Mouse (Mus musculus) heart, adult 2 months (tissue): ENCODE results near the gene Gm7138. TPM values are rescaled to one million over a fixed set of nuclear protein-coding genes. Genes with fewer than 3 reads are reported as not detected.
"Not testable (repeated sequence)": the region's sequence is repeated elsewhere in the genome, so short reads cannot be mapped to it uniquely, and the experiment has no call there.

Experiments used
- DNase-seq, 2 experiments: peaks; one replicate each; pipeline ENCODE4 v3.0.0; 2021
- H3K27ac ChIP-seq: fragments of 200-600 bp; 2 replicates; pipeline ENCODE4 v1.8.1; 2022
- H3K27me3 ChIP-seq: fragments of 200-500 bp; 2 replicates; pipeline ENCODE4 v1.6.1; 2012; ENCODE audit warnings: mild to moderate bottlenecking, low read length, inconsistent platforms, mixed read lengths; ENCODE audit not compliant: control insufficient read depth, insufficient read depth
- H3K36me3 ChIP-seq: fragments of 200-500 bp; 2 replicates; pipeline ENCODE4 v1.6.1; 2012; ENCODE audit warnings: low read length, inconsistent platforms; ENCODE audit not compliant: control insufficient read depth, insufficient read depth
- H3K4me1 ChIP-seq: fragments of 200-500 bp; 2 replicates; pipeline ENCODE4 v1.6.1; 2011; ENCODE audit warnings: low read length; ENCODE audit not compliant: control insufficient read depth, insufficient read depth
- H3K4me3 ChIP-seq: fragments of 200-600 bp; 2 replicates; pipeline ENCODE4 v1.8.1; 2022
- H3K79me2 ChIP-seq: fragments of 200-500 bp; replicated peaks from 2 replicates; pipeline ENCODE4 v1.6.1; 2012; ENCODE audit warnings: mild to moderate bottlenecking, inconsistent platforms, low read length, moderate library complexity, mixed read lengths; ENCODE audit not compliant: control insufficient read depth, insufficient read depth
- H3K9ac ChIP-seq: fragments of 200-500 bp; 2 replicates; pipeline ENCODE4 v1.6.1; 2012; ENCODE audit warnings: low read depth, mild to moderate bottlenecking, control low read depth, inconsistent platforms, low read length, mixed read lengths
- CTCF ChIP-seq: fragments of 200-600 bp; IDR thresholded peaks from 2 replicates; pipeline ENCODE4 v1.8.1; 2022; ENCODE audit warnings: antibody characterized with exemption, mild to moderate bottlenecking, moderate library complexity
- EP300 ChIP-seq: fragments of 200-500 bp; IDR thresholded peaks from 2 replicates; pipeline ENCODE4 v1.6.1; 2011; ENCODE audit warnings: low read depth, low read length, control low read depth; ENCODE audit not compliant: insufficient read depth
- POLR2A ChIP-seq: fragments of 200-500 bp; IDR thresholded peaks from 2 replicates; pipeline ENCODE4 v1.6.1; 2011; ENCODE audit warnings: mild to moderate bottlenecking, low read depth, low read length, control low read depth; ENCODE audit not compliant: insufficient read depth
- WGBS: fragments of 180-500 bp; shearing (Covaris S2); methylation state at CpG from one replicate; pipeline ENCODE4 v1.1.7; 2018; 5-methylcytosine and 5-hydroxymethylcytosine counted together
- intact Hi-C: fragments of 180-260 bp; cut with DNase I; formaldehyde crosslinking; loops from one replicate; pipeline ENCODE4 v1.15.1; 2025
- long read RNA-seq: library from polyadenylated mRNA; stranded (forward); transcript quantifications from one replicate; pipeline ENCODE4 v2.0.0, GENCODE M21; 2021
- polyA plus RNA-seq: library from polyadenylated mRNA; depleted of rRNA; stranded (reverse); fragments of >200 nt; gene quantifications from 2 replicates; pipeline ENCODE4 v1.2.3, GENCODE M21; 2012; rRNA removed
- total RNA-seq, 2 experiments: library from RNA; stranded (reverse); gene quantifications; 2 replicates each; pipeline ENCODE4 v1.2.3; 2021

Gm7138 gene
- total RNA-seq, result not detected
- polyA plus RNA-seq, result not detected in 2 replicates
- long read RNA-seq, result 0 reads

GRCm38 (mm10) chr10:77776844-77777243 lies at the start of gene Gm7138:
TSS of gene Gm7138 (minus strand) at chr10:77776944.
- 67% methylated on average over 1 of the region's 1 CpGs for WGBS

GRCm38 (mm10) chr10:77819203-77819602 lies 42.5 kb upstream of the Gm7138 start:
- WGBS, result 46% methylated on average over 4 of the region's 4 CpGs
- no peak overlapping the region for H3K9ac ChIP-seq

More at GRCm38 (mm10) chr10:77776844-77777243, at the start of gene Gm7138:
- H3K79me2 ChIP-seq, intact Hi-C loops, H3K27ac ChIP-seq, H3K27me3 ChIP-seq, H3K4me3 ChIP-seq, H3K4me1 ChIP-seq, H3K36me3 ChIP-seq, H3K9ac ChIP-seq, DNase-seq: not testable (repeated sequence)

GRCm38 (mm10) chr10:77818523-77818922 lies 41.8 kb upstream of the Gm7138 start:
- TF ChIP-seq CTCF, result no peak
- TF ChIP-seq EP300, result no peak
- no peak for TF ChIP-seq POLR2A
- Histone ChIP-seq H3K79me2 (no peaks in the 10 kb centered on the region), H3K4me1 (no peaks in the 10 kb centered on the region), H3K27me3 (no peaks in the 10 kb centered on the region), H3K27ac (no peak overlapping the region), H3K9ac (no peak overlapping the region), H3K36me3 (no peaks in the 10 kb centered on the region), H3K4me3 (no peak overlapping the region)
- no peak for DNase-seq
- WGBS, result 93% methylated on average over 4 of the region's 4 CpGs
- intact Hi-C loops, result loop anchor here (5.0 kb wide), 1 partner anchor 191 kb away; no protein-coding TSS in a partner anchor

More at GRCm38 (mm10) chr10:77819203-77819602, 42.5 kb upstream of the Gm7138 start:
- Histone ChIP-seq H3K36me3 (no peaks in the 10 kb centered on the region), H3K27me3 (no peaks in the 10 kb centered on the region), H3K27ac (no peak overlapping the region), H3K4me1 (no peaks in the 10 kb centered on the region), H3K79me2 (no peaks in the 10 kb centered on the region), H3K4me3 (no peak overlapping the region)
- no peak for DNase-seq
- intact Hi-C loops, result loop anchor here (5.0 kb wide), 1 partner anchor 192 kb away; no protein-coding TSS in a partner anchor
- TF ChIP-seq EP300 (no peak), POLR2A (no peak), CTCF (no peak)

GRCm38 (mm10) chr10:77815514-77815913 lies 38.8 kb upstream of the Gm7138 start:
- Histone ChIP-seq H3K36me3 (no peaks in the 10 kb centered on the region), H3K4me3 (no peak overlapping the region), H3K4me1 (no peaks in the 10 kb centered on the region), H3K79me2 (no peaks in the 10 kb centered on the region), H3K27me3 (no peaks in the 10 kb centered on the region), H3K9ac (no peak overlapping the region), H3K27ac (no peak overlapping the region)
- peak in 1 of 2 experiments; percentile 26 for DNase-seq
- intact Hi-C loops, result loop anchor here (5.0 kb wide), 1 partner anchor 188 kb away; no protein-coding TSS in a partner anchor
- 28% methylated on average over 5 of the region's 5 CpGs for WGBS
- TF ChIP-seq EP300 (no peak), POLR2A (no peak), CTCF (peak; percentile 76)

GRCm38 (mm10) chr10:77814382-77814781 lies 37.6 kb upstream of the Gm7138 start, which contains the start of gene Gm2696:
TSS of gene Gm2696 (plus strand) at chr10:77814682.
- Histone ChIP-seq H3K4me1 (no peaks in the 10 kb centered on the region), H3K36me3 (no peaks in the 10 kb centered on the region), H3K9ac (no peak within 1 kb of the TSS), H3K27ac (no peak within 1 kb of the TSS), H3K79me2 (no peaks in the 10 kb centered on the region), H3K4me3 (no peak within 1 kb of the TSS), H3K27me3 (no peaks in the 10 kb centered on the region)
- no peak for DNase-seq
- TF ChIP-seq CTCF (no peak), EP300 (no peak), POLR2A (no peak)
- WGBS, result 44% methylated on average over 4 of the region's 4 CpGs
- intact Hi-C loops, result no loop called here

GRCm38 (mm10) chr10:77811743-77812142 lies 35.0 kb upstream of the Gm7138 start, which contains the start of gene Gm9507:
TSS of gene Gm9507 (minus strand) at chr10:77811843.
- H3K4me1 ChIP-seq, result no peaks in the 10 kb centered on the region
- no peak for DNase-seq
- 56% methylated on average over 5 of the region's 5 CpGs for WGBS
- no peaks in the 10 kb centered on the region for H3K79me2 ChIP-seq
- no peaks in the 10 kb centered on the region for H3K27me3 ChIP-seq
- intact Hi-C loops, result no loop called here
- TF ChIP-seq EP300, result no peak
- TF ChIP-seq CTCF, result no peak
- no peak for TF ChIP-seq POLR2A
- H3K27ac ChIP-seq, result no peak within 1 kb of the TSS
- H3K4me3 ChIP-seq, result no peak within 1 kb of the TSS
- no peak within 1 kb of the TSS for H3K9ac ChIP-seq
- H3K36me3 ChIP-seq, result no peaks in the 10 kb centered on the region
